Mouse (Mus musculus): Measurements from ENCODE around the gene Ccdc9b. TPM values are rescaled to one million over a fixed set of nuclear protein-coding genes. Genes with fewer than 3 reads are reported as not detected.

Ccdc9b gene
- polyA plus RNA-seq, 1 experiment from 2014 or later, result 0.37 TPM

- peaks cover 9% of the 10 kb centered on the region; the same call in 1 of the 2 replicates for H3K27me3 ChIP-seq (ENCODE audit: control insufficient read depth, insufficient read depth, low read depth, low read length)
- ATAC-seq (ENCODE audit: low read depth), result no peak
- 33% methylated on average over 10 of the region's 10 CpGs for WGBS (ENCODE audit: insufficient replicate concordance)
- H3K4me3 ChIP-seq (ENCODE audit: low read depth, low read length), result peak overlapping the region; percentile 85
- H3K4me1 ChIP-seq (ENCODE audit: control insufficient read depth, low read depth, low read length), result peaks cover 38% of the 10 kb centered on the region
- no peaks in the 10 kb centered on the region for H3K9me3 ChIP-seq (replicated peaks; ENCODE audit: control insufficient read depth, low read length)
- peak overlapping the region; percentile 99 for H3K4me2 ChIP-seq (ENCODE audit: low read depth, low read length)
- no peak overlapping the region for H3K27ac ChIP-seq (ENCODE audit: low read length)
- H3K36me3 ChIP-seq (ENCODE audit: control insufficient read depth, insufficient read depth), result no peaks in the 10 kb centered on the region
- H3K9ac ChIP-seq (ENCODE audit: low read depth, low read length), result peak overlapping the region; percentile 89; the same call in 1 of the 2 replicates
These were observed 15.0 kb downstream of the Ccdc9b start for GRCm38 (mm10) chr2:118747301-118747960.

DNA sequence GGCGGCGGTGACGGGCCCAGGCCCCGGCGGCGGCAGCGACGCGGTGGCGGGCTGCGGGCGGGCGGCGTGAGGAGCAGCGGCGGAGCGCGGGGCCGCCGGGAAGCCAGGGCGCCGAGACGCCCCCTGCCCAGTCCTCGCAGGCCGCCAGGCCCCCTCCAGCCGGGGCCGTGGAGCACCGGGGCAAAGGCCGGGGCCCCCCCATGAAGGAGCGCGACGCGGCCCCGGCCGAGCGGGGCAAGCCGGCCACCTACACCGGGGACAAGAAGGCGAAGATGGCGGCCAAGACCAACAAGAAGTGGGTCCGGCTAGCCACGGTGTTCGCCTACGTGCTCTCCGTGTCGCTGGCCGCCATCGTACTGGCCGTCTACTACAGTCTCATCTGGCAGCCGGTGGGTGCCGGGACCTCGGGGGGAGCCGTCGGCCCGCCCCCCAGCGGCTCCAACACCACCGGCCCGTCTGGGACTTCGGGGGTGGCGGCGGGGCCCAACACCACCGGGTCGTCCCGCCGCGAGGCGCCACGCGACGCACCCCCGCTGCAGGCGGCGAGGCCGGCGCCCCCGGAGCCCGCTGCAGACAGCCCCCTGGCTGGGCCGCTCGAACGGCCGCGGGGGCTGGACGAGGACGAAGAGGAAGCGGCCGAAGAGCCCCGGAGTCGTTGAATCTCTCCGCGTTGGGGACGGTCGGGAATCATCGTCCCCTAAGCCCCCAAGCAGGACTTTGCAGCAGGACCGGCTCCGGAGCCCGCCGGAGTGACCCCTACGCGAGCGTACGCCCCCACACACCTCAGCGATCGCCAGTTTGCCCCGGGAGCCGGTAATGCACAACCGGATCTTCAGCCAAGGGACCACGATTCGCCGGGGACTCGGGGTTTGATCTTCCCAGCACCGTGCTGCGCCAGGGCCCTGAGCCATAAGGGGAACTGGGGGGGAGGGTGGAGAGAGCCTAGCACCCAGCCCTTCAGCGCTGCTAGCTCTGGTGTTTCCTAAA lies 16.3 kb downstream of the Ccdc9b start:
- ATAC-seq (ENCODE audit: low read depth), result peak; percentile 35
- peaks cover 30% of the 10 kb centered on the region for H3K4me1 ChIP-seq (ENCODE audit: control insufficient read depth, low read depth, low read length)
- under 1% methylated on average over 109 of the region's 113 CpGs for WGBS (ENCODE audit: insufficient replicate concordance)

DNA sequence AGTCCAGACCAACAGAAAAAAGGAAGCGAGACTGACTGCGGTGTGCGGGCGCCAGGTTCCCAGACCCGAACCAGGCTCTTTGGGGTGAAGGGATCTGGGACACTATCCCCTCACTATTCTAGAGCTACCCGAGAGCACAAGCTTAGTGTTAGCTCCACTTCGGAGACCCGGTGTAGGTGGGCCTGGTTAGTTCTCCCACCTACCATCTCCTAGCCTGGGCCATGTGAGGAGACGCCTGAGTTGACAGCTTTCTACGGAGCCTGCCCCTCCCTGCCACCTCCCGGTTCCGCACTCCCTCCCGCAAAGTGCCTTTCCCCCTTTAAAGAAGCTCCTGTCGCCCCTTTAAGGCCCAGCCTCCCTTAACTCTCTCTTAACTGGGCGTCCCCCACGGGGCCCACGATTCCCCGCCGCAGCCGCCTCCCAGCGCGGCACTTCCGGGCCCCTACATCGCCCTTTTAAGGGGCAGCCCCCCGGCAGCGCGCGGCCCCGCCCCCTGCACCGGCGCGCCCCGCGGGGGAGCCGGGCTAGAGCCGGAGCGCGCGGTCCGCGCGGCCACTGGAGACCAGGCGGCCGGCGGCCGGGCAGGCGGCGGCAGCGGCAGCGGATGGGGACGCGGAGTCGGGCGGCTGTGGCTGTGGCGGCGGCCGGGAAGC lies 17.1 kb downstream of the Ccdc9b start, which contains the start of gene Inafm2:
Gene Inafm2, plus strand, starts transcription at position 527 of the 653 bp plus-strand sequence.
- Histone ChIP-seq H3K27ac (ENCODE audit: low read length) (peak within 1 kb of the TSS; percentile 46), H3K4me1 (ENCODE audit: control insufficient read depth, low read depth, low read length) (peaks cover 30% of the 10 kb centered on the region), H3K27me3 (ENCODE audit: control insufficient read depth, insufficient read depth, low read depth, low read length) (peaks cover 9% of the 10 kb centered on the region; the same call in 1 of the 2 replicates), H3K4me3 (ENCODE audit: low read depth, low read length) (peak within 1 kb of the TSS; percentile 85), H3K9me3 (replicated peaks; ENCODE audit: control insufficient read depth, low read length) (no peaks in the 10 kb centered on the region), H3K9ac (ENCODE audit: low read depth, low read length) (peak within 1 kb of the TSS; percentile 89), H3K4me2 (ENCODE audit: low read depth, low read length) (peak within 1 kb of the TSS; percentile 99), H3K36me3 (ENCODE audit: control insufficient read depth, insufficient read depth) (no peaks in the 10 kb centered on the region)
- under 1% methylated on average over 53 of the region's 57 CpGs for WGBS (ENCODE audit: insufficient replicate concordance)
- ATAC-seq (ENCODE audit: low read depth), result peak; percentile 90

More for the DNA sequence above, 16.3 kb downstream of the Ccdc9b start:
- Histone ChIP-seq H3K27me3 (ENCODE audit: control insufficient read depth, insufficient read depth, low read depth, low read length) (peaks cover 9% of the 10 kb centered on the region; the same call in 1 of the 2 replicates), H3K4me2 (ENCODE audit: low read depth, low read length) (peak overlapping the region; percentile 99), H3K9me3 (replicated peaks; ENCODE audit: control insufficient read depth, low read length) (no peaks in the 10 kb centered on the region), H3K27ac (ENCODE audit: low read length) (peak overlapping the region; percentile 46), H3K36me3 (ENCODE audit: control insufficient read depth, insufficient read depth) (no peaks in the 10 kb centered on the region), H3K4me3 (ENCODE audit: low read depth, low read length) (peak overlapping the region; percentile 85), H3K9ac (ENCODE audit: low read depth, low read length) (peak overlapping the region; percentile 89)

DNA sequence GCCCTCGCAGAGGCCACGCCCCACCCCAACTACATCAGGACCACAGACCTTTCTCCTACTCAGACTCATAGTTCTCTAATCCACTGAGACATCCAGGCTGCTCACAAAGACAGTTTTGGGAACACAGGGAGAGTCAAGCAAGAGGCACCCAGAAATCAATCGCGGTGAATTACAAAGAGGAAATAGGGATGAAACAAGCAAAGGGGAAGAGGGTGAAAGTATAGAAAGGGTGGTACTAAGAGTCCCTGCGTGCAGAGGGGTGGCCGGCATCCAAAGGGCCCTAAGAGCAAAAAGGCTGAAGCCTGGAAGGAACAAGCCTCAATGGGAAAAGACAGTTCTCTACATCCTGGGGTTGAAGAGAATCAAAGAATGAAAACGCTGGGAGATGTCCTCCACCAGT lies 17.8 kb downstream of the Ccdc9b start:
- no peak for ATAC-seq (ENCODE audit: low read depth)
- H3K27ac ChIP-seq (ENCODE audit: low read length), result no peak overlapping the region
- peaks cover 30% of the 10 kb centered on the region for H3K4me1 ChIP-seq (ENCODE audit: control insufficient read depth, low read depth, low read length)
- no peaks in the 10 kb centered on the region for H3K9me3 ChIP-seq (replicated peaks; ENCODE audit: control insufficient read depth, low read length)
- peak overlapping the region; percentile 99 for H3K4me2 ChIP-seq (ENCODE audit: low read depth, low read length)
- H3K9ac ChIP-seq (ENCODE audit: low read depth, low read length), result no peak overlapping the region
- peaks cover 9% of the 10 kb centered on the region; the same call in 1 of the 2 replicates for H3K27me3 ChIP-seq (ENCODE audit: control insufficient read depth, insufficient read depth, low read depth, low read length)
- H3K4me3 ChIP-seq (ENCODE audit: low read depth, low read length), result peak overlapping the region; percentile 85
- no peaks in the 10 kb centered on the region for H3K36me3 ChIP-seq (ENCODE audit: control insufficient read depth, insufficient read depth)
- 12% methylated on average over 7 of the region's 7 CpGs for WGBS (ENCODE audit: insufficient replicate concordance)

DNA sequence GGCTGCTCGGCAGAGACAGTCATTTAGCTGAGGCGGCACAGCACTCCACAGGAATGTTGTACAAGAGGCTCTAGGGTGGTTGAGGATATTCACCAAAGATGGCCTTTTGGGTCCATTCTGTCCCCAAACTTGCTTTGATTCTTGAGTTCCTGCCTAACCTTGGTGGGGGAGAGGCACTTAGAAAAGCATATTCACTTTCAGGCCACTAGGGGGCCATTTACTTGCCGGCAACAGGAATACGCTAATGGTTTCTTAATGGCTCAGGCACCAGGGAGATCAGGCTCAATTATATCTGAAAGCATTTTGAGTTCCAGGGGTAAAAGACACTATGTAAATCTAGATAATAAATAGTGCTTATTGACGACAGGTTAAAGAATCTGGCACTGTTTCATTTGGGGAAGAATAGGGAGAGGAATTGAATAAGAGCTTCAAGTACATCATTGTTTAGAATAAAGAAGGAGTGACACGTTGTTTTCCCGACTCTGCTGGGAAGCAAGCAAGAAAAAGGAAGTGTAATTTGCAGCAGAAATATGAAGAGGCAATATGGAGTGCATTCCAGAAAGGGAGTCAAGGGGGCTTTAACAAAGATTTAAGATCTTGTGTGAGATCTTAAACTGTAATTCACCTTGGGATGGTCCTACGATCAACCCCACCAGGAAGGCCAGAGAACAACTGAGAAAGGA lies 19.1 kb downstream of the Ccdc9b start:
- H3K9me3 ChIP-seq (replicated peaks; ENCODE audit: control insufficient read depth, low read length), result no peaks in the 10 kb centered on the region
- no peak overlapping the region for H3K4me2 ChIP-seq (ENCODE audit: low read depth, low read length)
- no peaks in the 10 kb centered on the region for H3K36me3 ChIP-seq (ENCODE audit: control insufficient read depth, insufficient read depth)
- peaks cover 30% of the 10 kb centered on the region for H3K4me1 ChIP-seq (ENCODE audit: control insufficient read depth, low read depth, low read length)
- H3K27me3 ChIP-seq (ENCODE audit: control insufficient read depth, insufficient read depth, low read depth, low read length), result peaks cover 9% of the 10 kb centered on the region; the same call in 1 of the 2 replicates
- no peak overlapping the region for H3K9ac ChIP-seq (ENCODE audit: low read depth, low read length)
- 28% methylated on average over 8 of the region's 8 CpGs for WGBS (ENCODE audit: insufficient replicate concordance)
- no peak overlapping the region for H3K27ac ChIP-seq (ENCODE audit: low read length)
- ATAC-seq (ENCODE audit: low read depth), result no peak
- no peak overlapping the region for H3K4me3 ChIP-seq (ENCODE audit: low read depth, low read length)

DNA sequence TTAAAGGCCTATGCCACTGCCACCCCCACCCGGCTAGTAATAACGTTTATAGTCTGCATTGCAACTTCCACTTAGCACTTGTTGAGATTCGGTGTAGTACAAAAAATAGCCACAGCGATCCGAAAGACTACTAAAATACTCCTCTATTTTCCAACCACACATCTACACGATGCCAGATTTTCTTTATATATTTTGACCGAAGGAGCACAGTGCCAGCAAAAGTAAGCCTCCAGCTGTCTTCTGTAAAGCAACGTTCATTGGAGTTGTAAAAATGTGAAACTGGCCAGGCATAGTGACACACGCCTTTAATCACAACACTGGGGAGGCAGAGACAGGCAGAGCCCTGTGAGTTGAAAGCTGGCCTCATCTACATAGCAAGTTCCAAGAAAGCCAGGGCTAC lies 21.3 kb downstream of the Ccdc9b start:
- Histone ChIP-seq H3K9me3 (replicated peaks; ENCODE audit: control insufficient read depth, low read length) (no peaks in the 10 kb centered on the region), H3K9ac (ENCODE audit: low read depth, low read length) (no peak overlapping the region), H3K4me3 (ENCODE audit: low read depth, low read length) (no peak overlapping the region), H3K4me2 (ENCODE audit: low read depth, low read length) (no peak overlapping the region), H3K4me1 (ENCODE audit: control insufficient read depth, low read depth, low read length) (peaks cover 12% of the 10 kb centered on the region), H3K27ac (ENCODE audit: low read length) (no peak overlapping the region), H3K36me3 (ENCODE audit: control insufficient read depth, insufficient read depth) (no peaks in the 10 kb centered on the region), H3K27me3 (ENCODE audit: control insufficient read depth, insufficient read depth, low read depth, low read length) (peaks cover 9% of the 10 kb centered on the region; the same call in 1 of the 2 replicates)
- ATAC-seq (ENCODE audit: low read depth), result no peak
- 58% methylated on average over 9 of the region's 9 CpGs for WGBS (ENCODE audit: insufficient replicate concordance)

GRCm38 (mm10) chr2:118740341-118740740 lies 22.1 kb downstream of the Ccdc9b start:
- H3K9me3 ChIP-seq (replicated peaks; ENCODE audit: control insufficient read depth, low read length), result no peaks in the 10 kb centered on the region
- H3K4me3 ChIP-seq (ENCODE audit: low read depth, low read length), result no peak overlapping the region
- peaks cover 11% of the 10 kb centered on the region for H3K4me1 ChIP-seq (ENCODE audit: control insufficient read depth, low read depth, low read length)
- H3K4me2 ChIP-seq (ENCODE audit: low read depth, low read length), result no peak overlapping the region
- no peaks in the 10 kb centered on the region for H3K36me3 ChIP-seq (ENCODE audit: control insufficient read depth, insufficient read depth)
- ATAC-seq (ENCODE audit: low read depth), result no peak
- no peak overlapping the region for H3K27ac ChIP-seq (ENCODE audit: low read length)
- no peak overlapping the region for H3K9ac ChIP-seq (ENCODE audit: low read depth, low read length)
- peaks cover 9% of the 10 kb centered on the region; the same call in 1 of the 2 replicates for H3K27me3 ChIP-seq (ENCODE audit: control insufficient read depth, insufficient read depth, low read depth, low read length)
- WGBS (ENCODE audit: insufficient replicate concordance), result 19% methylated on average over 3 of the region's 3 CpGs

DNA sequence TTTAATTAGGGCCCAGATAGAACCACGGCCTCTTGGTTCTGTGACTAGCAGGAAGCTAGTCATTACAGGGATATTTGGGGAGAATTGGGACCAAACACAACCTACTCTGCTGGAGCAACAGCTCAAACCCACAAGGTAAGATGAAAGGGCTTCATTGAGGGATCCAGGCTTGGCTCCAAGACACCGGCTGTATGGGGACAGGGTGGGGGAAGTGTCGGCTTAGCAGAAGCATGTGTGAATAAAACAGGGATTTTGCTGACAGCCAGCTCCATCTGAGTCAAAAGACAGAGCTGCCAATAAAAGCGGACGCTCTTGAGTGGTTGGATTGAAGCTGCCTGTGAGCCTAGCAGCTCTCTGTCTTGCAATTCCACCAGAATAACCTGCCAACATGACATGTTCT lies 29.1 kb downstream of the Ccdc9b start:
- H3K9me3 ChIP-seq (replicated peaks; ENCODE audit: control insufficient read depth, low read length), result no peaks in the 10 kb centered on the region

More for the DNA sequence above, 29.1 kb downstream of the Ccdc9b start:
- Histone ChIP-seq H3K9ac (ENCODE audit: low read depth, low read length) (no peak overlapping the region), H3K4me1 (ENCODE audit: control insufficient read depth, low read depth, low read length) (peaks cover 7% of the 10 kb centered on the region), H3K4me3 (ENCODE audit: low read depth, low read length) (no peak overlapping the region), H3K27me3 (ENCODE audit: control insufficient read depth, insufficient read depth, low read depth, low read length) (peaks cover 6% of the 10 kb centered on the region), H3K36me3 (ENCODE audit: control insufficient read depth, insufficient read depth) (no peaks in the 10 kb centered on the region), H3K4me2 (ENCODE audit: low read depth, low read length) (no peak overlapping the region), H3K27ac (ENCODE audit: low read length) (no peak overlapping the region)
- WGBS (ENCODE audit: insufficient replicate concordance), result 69% methylated on average over 5 of the region's 5 CpGs
- no peak for ATAC-seq (ENCODE audit: low read depth)
